Mouse (Mus musculus) erythroblast, embryonic 14.5 days (primary cell): Measurements from ENCODE around the gene Gm17662. TPM values are rescaled to one million over a fixed set of nuclear protein-coding genes. Genes with fewer than 3 reads are reported as not detected.

Experiments used
- H3K27me3 ChIP-seq: 2 replicates; pipeline ENCODE4 v1.6.1; 2012; ENCODE audit warnings: inconsistent platforms; ENCODE audit not compliant: control insufficient read depth
- H3K36me3 ChIP-seq: 2 replicates; pipeline ENCODE4 v1.6.1; 2012; ENCODE audit warnings: mild to moderate bottlenecking, inconsistent platforms; ENCODE audit not compliant: control insufficient read depth
- H3K4me1 ChIP-seq: 2 replicates; pipeline ENCODE4 v1.6.1; 2012; ENCODE audit warnings: inconsistent platforms; ENCODE audit not compliant: control insufficient read depth
- H3K4me3 ChIP-seq: replicated peaks from 2 replicates; pipeline ENCODE3; 2012; ENCODE audit warnings: moderate library complexity, mild to moderate bottlenecking, inconsistent platforms
- H3K9me3 ChIP-seq: 2 replicates; pipeline ENCODE4 v1.6.1; 2012; ENCODE audit warnings: low read length, inconsistent platforms, mixed read lengths; ENCODE audit not compliant: control insufficient read depth
- GATA1 ChIP-seq: IDR thresholded peaks from 2 replicates; pipeline ENCODE4 v1.6.1; 2012; ENCODE audit warnings: low read length, inconsistent platforms, mixed read lengths
- TAL1 ChIP-seq: IDR thresholded peaks from 3 replicates; pipeline ENCODE4 v1.6.1; 2012; ENCODE audit warnings: low read length, inconsistent platforms, mixed read lengths
- polyA plus RNA-seq: library from polyadenylated mRNA; stranded (reverse); fragments of >175 nt; gene quantifications from 2 replicates; pipeline ENCODE4 v1.2.3, GENCODE M21; 2012

The Gm17662 gene
- polyA plus RNA-seq, 1 experiment: not detected

GRCm38 (mm10) chr4:104870196-104870595, 13.1 kb downstream of the Gm17662 start:
- Histone ChIP-seq H3K9me3 (no peaks in the 10 kb centered on the region), H3K4me1 (no peaks in the 10 kb centered on the region), H3K36me3 (no peaks in the 10 kb centered on the region), H3K4me3 (no peak overlapping the region), H3K27me3 (no peaks in the 10 kb centered on the region)
- TF ChIP-seq TAL1: no peak
- TF ChIP-seq GATA1: no peak

GRCm38 (mm10) chr4:104875832-104876231, 18.7 kb downstream of the Gm17662 start:
- peak overlapping the region; percentile 39 for H3K4me3 ChIP-seq
- H3K9me3 ChIP-seq: no peaks in the 10 kb centered on the region
- TF ChIP-seq GATA1 (no peak), TAL1 (no peak)
- H3K4me1 ChIP-seq: no peaks in the 10 kb centered on the region
- H3K27me3 ChIP-seq: no peaks in the 10 kb centered on the region
- no peaks in the 10 kb centered on the region for H3K36me3 ChIP-seq

GRCm38 (mm10) chr4:104876323-104876722, 19.2 kb downstream of the Gm17662 start, which contains the start of gene C8a:
TSS of gene C8a (minus strand) at chr4:104876398.
- peak within 1 kb of the TSS; percentile 39 for H3K4me3 ChIP-seq
- no peaks in the 10 kb centered on the region for H3K27me3 ChIP-seq
- TF ChIP-seq GATA1: no peak
- no peak for TF ChIP-seq TAL1
- H3K9me3 ChIP-seq: no peaks in the 10 kb centered on the region
- H3K36me3 ChIP-seq: no peaks in the 10 kb centered on the region
- no peaks in the 10 kb centered on the region for H3K4me1 ChIP-seq

GRCm38 (mm10) chr4:104887486-104887885, 30.4 kb downstream of the Gm17662 start:
- Histone ChIP-seq H3K4me3 (no peak overlapping the region), H3K27me3 (no peaks in the 10 kb centered on the region), H3K9me3 (no peaks in the 10 kb centered on the region), H3K4me1 (no peaks in the 10 kb centered on the region), H3K36me3 (no peaks in the 10 kb centered on the region)
- no peak for TF ChIP-seq GATA1
- no peak for TF ChIP-seq TAL1

GRCm38 (mm10) chr4:104888499-104889262, 31.6 kb downstream of the Gm17662 start:
- no peaks in the 10 kb centered on the region for H3K36me3 ChIP-seq
- no peaks in the 10 kb centered on the region for H3K9me3 ChIP-seq
- no peaks in the 10 kb centered on the region for H3K27me3 ChIP-seq
- TF ChIP-seq TAL1: no peak
- no peak for TF ChIP-seq GATA1
- H3K4me1 ChIP-seq: no peaks in the 10 kb centered on the region
- no peak overlapping the region for H3K4me3 ChIP-seq

- Histone ChIP-seq H3K4me1 (no peaks in the 10 kb centered on the region), H3K4me3 (no peak overlapping the region), H3K36me3 (no peaks in the 10 kb centered on the region), H3K9me3 (no peaks in the 10 kb centered on the region), H3K27me3 (no peaks in the 10 kb centered on the region)
- no peak for TF ChIP-seq GATA1
- TF ChIP-seq TAL1: no peak
Measured at GRCm38 (mm10) chr4:104891708-104892107, 34.6 kb downstream of the Gm17662 start.

- Histone ChIP-seq H3K4me3 (no peak overlapping the region), H3K4me1 (no peaks in the 10 kb centered on the region), H3K27me3 (no peaks in the 10 kb centered on the region), H3K9me3 (no peaks in the 10 kb centered on the region), H3K36me3 (no peaks in the 10 kb centered on the region)
- TF ChIP-seq TAL1 (no peak), GATA1 (no peak)
Measured at GRCm38 (mm10) chr4:104893588-104893987, 36.5 kb downstream of the Gm17662 start.

- TF ChIP-seq GATA1: no peak
- TF ChIP-seq TAL1: no peak
- Histone ChIP-seq H3K4me3 (no peak overlapping the region), H3K27me3 (no peaks in the 10 kb centered on the region), H3K36me3 (no peaks in the 10 kb centered on the region), H3K4me1 (no peaks in the 10 kb centered on the region), H3K9me3 (no peaks in the 10 kb centered on the region)
Measured at GRCm38 (mm10) chr4:104894004-104894734, 37.0 kb downstream of the Gm17662 start.

GRCm38 (mm10) chr4:104902836-104903235, 45.7 kb downstream of the Gm17662 start:
- no peaks in the 10 kb centered on the region for H3K36me3 ChIP-seq
- peaks cover 3% of the 10 kb centered on the region; the same call in 1 of the 2 replicates for H3K9me3 ChIP-seq
- no peaks in the 10 kb centered on the region for H3K4me1 ChIP-seq
- H3K4me3 ChIP-seq: no peak overlapping the region
- TF ChIP-seq GATA1: no peak
- TF ChIP-seq TAL1: no peak
- H3K27me3 ChIP-seq: no peaks in the 10 kb centered on the region
